Mouse (Mus musculus): ENCODE measurements at regions not wholly inside any gene's neighbourhood (a gene's known extent, or its start where the extent isn't known, plus 50 kb on each side); places are given as distances from the start of the nearest gene placed in this dataset.

GRCm38 (mm10) chr2:84184288-84185015, 194.1 kb downstream of the Gm13691 start:
- H3K4me3 ChIP-seq (ENCODE audit: low read depth, low read length) = no peak overlapping the region
- TF ChIP-seq CTCF (IDR thresholded peaks at IDR 0.05) = no peak
- no peaks in the 10 kb centered on the region for H3K36me3 ChIP-seq (ENCODE audit: insufficient read depth, low read length)
- no peak overlapping the region for H3K9ac ChIP-seq (replicated peaks; ENCODE audit: low read length, poor library complexity, severe bottlenecking)
- DNase-seq (ENCODE audit: low spot score) = no peak
- no peak for ATAC-seq (ENCODE audit: low FRiP score)
- H3K4me2 ChIP-seq (ENCODE audit: low read depth, low read length, poor library complexity, severe bottlenecking) = 0 out of 2 replicates have a peak overlapping the region, but pooled peaks have one; percentile 1
- no peaks in the 10 kb centered on the region for H3K4me1 ChIP-seq (ENCODE audit: insufficient read depth, low read length)
- 53% methylated on average over 19 of the region's 19 CpGs for WGBS
- H3K9me3 ChIP-seq (ENCODE audit: low read length) = no peaks in the 10 kb centered on the region
- H3K27ac ChIP-seq (ENCODE audit: low read depth, low read length) = no peak overlapping the region
- no peaks in the 10 kb centered on the region for H3K27me3 ChIP-seq (ENCODE audit: insufficient read depth, low read length)

- Histone ChIP-seq H3K4me1 (ENCODE audit: insufficient read depth, low read length) (no peaks in the 10 kb centered on the region), H3K4me3 (ENCODE audit: low read depth, low read length) (no peak overlapping the region), H3K36me3 (ENCODE audit: insufficient read depth, low read length) (no peaks in the 10 kb centered on the region), H3K9me3 (ENCODE audit: low read length) (no peaks in the 10 kb centered on the region), H3K27ac (ENCODE audit: low read depth, low read length) (no peak overlapping the region), H3K9ac (replicated peaks; ENCODE audit: low read length, poor library complexity, severe bottlenecking) (no peak overlapping the region), H3K4me2 (ENCODE audit: low read depth, low read length, poor library complexity, severe bottlenecking) (0 out of 2 replicates have a peak overlapping the region, but pooled peaks have one; percentile 1), H3K27me3 (ENCODE audit: insufficient read depth, low read length) (no peaks in the 10 kb centered on the region)
- ATAC-seq (ENCODE audit: low FRiP score) (no peak), DNase-seq (ENCODE audit: low spot score) (no peak)
- WGBS = 68% methylated on average over 7 of the region's 7 CpGs
- TF ChIP-seq CTCF (IDR thresholded peaks at IDR 0.05) = no peak
Measured at GRCm38 (mm10) chr2:84185016-84185330, 194.6 kb downstream of the Gm13691 start.

GRCm38 (mm10) chr2:84186126-84186701, 195.9 kb downstream of the Gm13691 start:
- DNase-seq (ENCODE audit: low spot score) (peak; percentile 50), ATAC-seq (ENCODE audit: low FRiP score) (peak; percentile 78; the same call in 1 of the 2 replicates)
- WGBS = 39% methylated on average over 9 of the region's 9 CpGs
- Histone ChIP-seq H3K27ac (ENCODE audit: low read depth, low read length) (no peak overlapping the region), H3K4me3 (ENCODE audit: low read depth, low read length) (no peak overlapping the region), H3K4me1 (ENCODE audit: insufficient read depth, low read length) (no peaks in the 10 kb centered on the region), H3K4me2 (ENCODE audit: low read depth, low read length, poor library complexity, severe bottlenecking) (no peak overlapping the region), H3K9me3 (ENCODE audit: low read length) (no peaks in the 10 kb centered on the region), H3K36me3 (ENCODE audit: insufficient read depth, low read length) (no peaks in the 10 kb centered on the region), H3K9ac (replicated peaks; ENCODE audit: low read length, poor library complexity, severe bottlenecking) (no peak overlapping the region), H3K27me3 (ENCODE audit: insufficient read depth, low read length) (no peaks in the 10 kb centered on the region)
- peak; percentile 60 for TF ChIP-seq CTCF (IDR thresholded peaks at IDR 0.05)

GRCm38 (mm10) chr2:84187456-84187855, 197.1 kb downstream of the Gm13691 start:
- Histone ChIP-seq H3K27ac (ENCODE audit: low read depth, low read length) (no peak overlapping the region), H3K4me3 (ENCODE audit: low read depth, low read length) (no peak overlapping the region), H3K4me2 (ENCODE audit: low read depth, low read length, poor library complexity, severe bottlenecking) (no peak overlapping the region), H3K9me3 (ENCODE audit: low read length) (no peaks in the 10 kb centered on the region), H3K36me3 (ENCODE audit: insufficient read depth, low read length) (no peaks in the 10 kb centered on the region), H3K27me3 (ENCODE audit: insufficient read depth, low read length) (no peaks in the 10 kb centered on the region), H3K9ac (replicated peaks; ENCODE audit: low read length, poor library complexity, severe bottlenecking) (no peak overlapping the region), H3K4me1 (ENCODE audit: insufficient read depth, low read length) (no peaks in the 10 kb centered on the region)
- DNase-seq (ENCODE audit: low spot score) (no peak), ATAC-seq (ENCODE audit: low FRiP score) (no peak)
- TF ChIP-seq CTCF (IDR thresholded peaks at IDR 0.05) = no peak
- 91% methylated on average over 4 of the region's 4 CpGs for WGBS

- Histone ChIP-seq H3K4me2 (ENCODE audit: low read depth, low read length, poor library complexity, severe bottlenecking) (no peak overlapping the region), H3K4me3 (ENCODE audit: low read depth, low read length) (no peak overlapping the region), H3K9me3 (ENCODE audit: low read length) (no peaks in the 10 kb centered on the region), H3K36me3 (ENCODE audit: insufficient read depth, low read length) (no peaks in the 10 kb centered on the region), H3K27me3 (ENCODE audit: insufficient read depth, low read length) (no peaks in the 10 kb centered on the region), H3K9ac (replicated peaks; ENCODE audit: low read length, poor library complexity, severe bottlenecking) (no peak overlapping the region), H3K4me1 (ENCODE audit: insufficient read depth, low read length) (no peaks in the 10 kb centered on the region), H3K27ac (ENCODE audit: low read depth, low read length) (no peak overlapping the region)
- no peak for DNase-seq (ENCODE audit: low spot score)
- no peak for TF ChIP-seq CTCF (IDR thresholded peaks at IDR 0.05)
- no peak for ATAC-seq (ENCODE audit: low FRiP score)
- WGBS = 94% methylated on average over 3 of the region's 3 CpGs
Measured at GRCm38 (mm10) chr2:84189302-84189701, 198.9 kb downstream of the Gm13691 start.

GRCm38 (mm10) chr2:84217116-84217515, 208.1 kb downstream of the Calcrl start:
- WGBS = 74% methylated on average over 1 of the region's 1 CpGs
- Histone ChIP-seq H3K27me3 (ENCODE audit: insufficient read depth, low read length) (no peaks in the 10 kb centered on the region), H3K36me3 (ENCODE audit: insufficient read depth, low read length) (no peaks in the 10 kb centered on the region), H3K9ac (replicated peaks; ENCODE audit: low read length, poor library complexity, severe bottlenecking) (no peak overlapping the region), H3K27ac (ENCODE audit: low read depth, low read length) (no peak overlapping the region), H3K4me1 (ENCODE audit: insufficient read depth, low read length) (no peaks in the 10 kb centered on the region), H3K4me2 (ENCODE audit: low read depth, low read length, poor library complexity, severe bottlenecking) (no peak overlapping the region), H3K4me3 (ENCODE audit: low read depth, low read length) (no peak overlapping the region), H3K9me3 (ENCODE audit: low read length) (no peaks in the 10 kb centered on the region)
- DNase-seq (ENCODE audit: low spot score) (no peak), ATAC-seq (ENCODE audit: low FRiP score) (no peak)
- TF ChIP-seq CTCF (IDR thresholded peaks at IDR 0.05) = no peak
